Mouse (Mus musculus) right cerebral cortex, postnatal 4 days (tissue): ENCODE data around the gene Pnma5.
A peak's percentile ranks its signal among the peaks of the same experiment; 100 is the strongest.
"Not testable (repeated sequence)": the region's sequence is repeated elsewhere in the genome, so short reads cannot be mapped to it uniquely, and the experiment has no call there.

Experiments used
- DNase-seq: peaks from one replicate; pipeline ENCODE4 v3.0.0-alpha.2; 2022

Gene Pnma5

DNA sequence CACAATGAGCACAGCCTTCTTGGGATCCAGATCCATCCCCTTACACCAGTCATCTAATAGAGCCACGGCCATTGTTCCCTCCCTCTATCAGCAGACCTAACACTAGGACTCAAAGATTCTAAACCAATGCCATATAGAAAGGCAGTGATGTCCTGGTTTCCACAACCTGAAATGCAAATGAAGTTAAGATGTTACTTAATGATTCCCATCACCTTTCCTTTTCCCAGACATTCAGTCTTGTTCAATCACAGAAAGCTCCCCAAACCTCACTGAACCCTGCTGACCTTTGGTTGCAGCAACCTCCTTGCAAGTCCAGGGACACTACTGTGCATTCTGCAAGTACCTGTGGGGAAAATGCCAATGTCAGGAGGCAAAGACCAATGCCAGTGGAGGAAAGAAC lies at the start of gene Pnma5:
Gene Pnma5 (minus strand): TSS at position 101 of the 400 bp plus-strand sequence.
- DNase-seq, result no peak

DNA sequence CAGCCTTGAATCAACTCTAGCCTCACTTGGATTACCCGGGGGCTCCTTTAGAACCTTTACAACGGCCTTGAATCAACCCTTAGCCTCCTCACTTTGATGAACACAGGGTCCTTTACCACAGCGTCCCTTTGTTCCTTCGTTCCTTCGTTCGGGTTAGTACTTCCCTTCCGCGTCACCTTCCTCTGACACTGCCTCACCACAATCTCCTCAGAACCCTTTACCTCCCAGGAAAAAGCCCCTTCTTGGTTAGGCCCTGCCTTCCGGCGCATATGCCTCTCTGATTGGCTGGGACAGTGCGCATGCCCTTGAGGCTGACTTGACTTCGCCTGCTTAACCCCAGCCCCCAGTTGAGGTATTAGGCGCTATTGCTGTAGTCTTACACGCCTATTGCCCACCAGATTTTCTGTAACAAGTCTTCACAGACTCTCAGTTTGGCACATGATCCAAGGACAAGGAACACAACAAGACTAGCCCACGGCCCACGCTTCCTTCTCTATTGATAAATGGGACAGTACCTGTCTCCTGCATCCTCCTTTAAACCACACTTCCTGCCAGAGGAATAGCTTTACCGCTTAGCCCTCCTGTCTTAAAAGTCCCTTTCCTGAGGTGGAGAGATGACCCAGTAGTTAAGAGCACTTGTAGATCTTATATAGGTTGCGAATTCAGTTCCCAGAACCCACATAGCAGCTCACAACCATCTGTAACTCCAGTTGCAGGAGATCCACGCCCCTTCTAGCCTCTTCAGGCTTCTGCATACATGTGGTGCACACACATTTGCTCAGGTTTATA lies 45.6 kb upstream of the Pnma5 start, which contains the start of gene Xlr4a:
Gene Xlr4a (minus strand): TSS at position 212 of the 789 bp plus-strand sequence.
- DNase-seq, result not testable (repeated sequence)

DNA sequence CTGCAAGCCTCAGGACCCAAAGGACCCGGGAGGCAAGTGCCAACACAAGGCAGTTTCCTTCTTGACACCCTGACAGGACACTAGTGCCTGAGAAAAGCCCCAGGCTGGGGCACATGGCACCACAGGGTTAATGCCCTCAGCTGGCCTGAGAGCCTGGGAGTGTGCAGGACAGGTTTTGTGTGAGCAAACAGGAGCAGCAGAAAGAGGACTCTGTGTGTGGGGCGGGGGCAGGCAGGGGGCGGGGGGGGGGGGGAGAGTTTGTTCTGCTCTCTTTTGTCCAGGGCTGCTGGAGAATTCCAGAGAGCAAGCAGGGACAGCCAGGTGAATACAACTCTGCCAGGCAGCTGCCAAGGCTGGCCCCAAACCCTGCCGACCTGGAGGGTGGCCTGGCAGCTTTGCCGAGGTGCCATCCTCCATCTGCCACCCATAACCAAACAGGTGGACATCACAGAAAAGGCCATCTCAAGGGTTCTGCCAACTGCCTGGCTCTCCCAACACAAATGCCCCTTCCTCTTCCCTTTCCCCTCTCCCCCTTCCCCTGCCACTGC lies 29.9 kb upstream of the Pnma5 start:
- DNase-seq, result not testable (repeated sequence)

DNA sequence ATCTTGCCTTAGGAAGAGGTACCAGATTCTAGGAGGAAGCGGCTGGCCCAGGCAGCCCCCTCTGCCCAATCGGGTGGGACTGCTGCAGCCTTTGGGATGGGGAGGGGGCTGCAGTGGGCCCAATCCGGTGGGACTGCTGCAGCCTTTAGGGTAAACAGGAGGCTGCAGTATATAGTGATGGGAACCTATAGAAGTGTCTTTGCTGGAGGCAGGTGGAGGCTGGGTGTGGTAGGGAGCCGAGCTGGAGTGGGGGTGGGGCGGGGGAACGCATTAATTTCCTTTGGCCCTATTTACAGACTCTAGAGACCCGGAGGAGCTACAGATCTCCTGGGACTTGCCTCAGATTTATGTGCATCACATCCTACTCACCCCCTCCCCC lies 27.5 kb upstream of the Pnma5 start, which contains the start of gene Pnma3:
Gene Pnma3 (plus strand): TSS at position 373 of the 379 bp plus-strand sequence.
- peak; percentile 15 for DNase-seq

GRCm38 (mm10) chrX:73063512-73064414 lies 26.9 kb upstream of the Pnma5 start:
- DNase-seq, result peak; percentile 49

GRCm38 (mm10) chrX:73062323-73062722 lies 25.4 kb upstream of the Pnma5 start:
- DNase-seq, result no peak

- DNase-seq, result no peak
These were observed 24.6 kb upstream of the Pnma5 start for GRCm38 (mm10) chrX:73061528-73061927.

- DNase-seq, result peak; percentile 96
These were observed 17.1 kb upstream of the Pnma5 start for GRCm38 (mm10) chrX:73053860-73054563.

GRCm38 (mm10) chrX:73039666-73040065 lies 2.8 kb upstream of the Pnma5 start:
- DNase-seq, result no peak

GRCm38 (mm10) chrX:73038831-73039230 lies 1.9 kb upstream of the Pnma5 start:
- no peak for DNase-seq

- DNase-seq, result no peak
These were observed 24.1 kb downstream of the Pnma5 start for GRCm38 (mm10) chrX:73012846-73013245.

DNA sequence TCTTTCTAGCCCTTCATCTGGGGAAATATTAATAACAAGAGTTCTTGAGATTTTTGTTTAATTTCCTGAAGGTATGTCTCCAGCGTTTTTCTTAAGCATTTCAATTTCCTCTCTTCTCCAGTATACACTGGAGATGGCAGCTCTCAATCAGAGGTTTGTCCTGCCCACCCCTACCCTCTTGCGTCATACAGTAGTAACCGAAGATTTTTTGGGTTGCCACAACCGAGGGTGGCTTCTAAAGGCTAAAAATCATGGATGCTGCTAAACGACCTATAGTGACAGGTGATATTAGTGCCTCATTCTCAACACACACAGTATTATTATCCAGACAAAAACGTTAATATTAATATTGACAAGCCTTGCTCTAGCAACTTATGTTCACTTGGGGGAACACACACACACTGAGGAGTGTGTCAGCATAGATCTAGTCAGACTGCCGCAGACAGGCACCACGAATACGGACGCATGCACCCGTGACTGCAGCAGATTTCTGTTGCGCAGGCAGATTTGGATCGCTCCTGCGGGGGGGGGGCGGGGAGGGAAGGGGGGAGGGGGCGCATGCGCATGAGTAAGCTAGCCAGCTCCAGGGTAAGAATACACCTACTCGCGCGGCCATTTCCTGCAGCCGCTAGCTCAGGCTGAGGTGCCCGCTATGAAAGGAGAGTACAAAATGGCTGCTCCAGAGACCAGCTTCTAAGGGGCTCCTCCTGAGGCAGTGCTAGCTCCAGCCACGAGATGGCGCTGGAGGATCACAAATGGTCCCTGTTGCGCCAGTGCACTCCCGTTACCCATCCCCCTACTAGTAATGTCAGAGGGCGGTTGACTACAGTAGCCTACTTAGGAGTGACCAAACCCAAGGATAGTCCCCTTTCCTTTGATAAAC lies 29.1 kb downstream of the Pnma5 start:
- DNase-seq, result peak; percentile 89

- DNase-seq, result no peak
These were observed 31.2 kb downstream of the Pnma5 start for GRCm38 (mm10) chrX:73005678-73006077.

- no peak for DNase-seq
These were observed 33.8 kb downstream of the Pnma5 start for GRCm38 (mm10) chrX:73003110-73003509.

- DNase-seq, result no peak
These were observed 41.4 kb downstream of the Pnma5 start for GRCm38 (mm10) chrX:72995542-72995941.

- no peak for DNase-seq
These were observed 44.5 kb downstream of the Pnma5 start for GRCm38 (mm10) chrX:72992291-72992919.

DNA sequence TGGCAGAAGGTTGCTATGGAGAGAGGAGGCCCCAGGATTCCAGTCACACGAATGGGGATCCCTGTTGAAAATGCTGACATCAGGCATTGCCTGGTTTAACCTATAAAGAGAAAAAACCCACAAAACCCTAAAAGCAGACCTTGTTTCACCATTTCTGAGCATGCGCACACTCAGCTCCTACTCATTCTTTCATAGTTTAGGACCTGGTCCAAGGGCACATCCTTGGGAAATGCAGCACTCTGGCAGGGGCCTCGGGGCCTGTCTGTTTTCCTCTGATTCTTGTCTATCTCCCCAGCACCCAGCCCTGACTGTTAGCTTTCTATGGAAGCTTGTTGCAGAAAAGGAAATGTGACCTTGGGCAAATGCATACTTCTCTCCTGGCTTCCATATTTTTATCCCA lies 46.3 kb downstream of the Pnma5 start:
- no peak for DNase-seq

DNA sequence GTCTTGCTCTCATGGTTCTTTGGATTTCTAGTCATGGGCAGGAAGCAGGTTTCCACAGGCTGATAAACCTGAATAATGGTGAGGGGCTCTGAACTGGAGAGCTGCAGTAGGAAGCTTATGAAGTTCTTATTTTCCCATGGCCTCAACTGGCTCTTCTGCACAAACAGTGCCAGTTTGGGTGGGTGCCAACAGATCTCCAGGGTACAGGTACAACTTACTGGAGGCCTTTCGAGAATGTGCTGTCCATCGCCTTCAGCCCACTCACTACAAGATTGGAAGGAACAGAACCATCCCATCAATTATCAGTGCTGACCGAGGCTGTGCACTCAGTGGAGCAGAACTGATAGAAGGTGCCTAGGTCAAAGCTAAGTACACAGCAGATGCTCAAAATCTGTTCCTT lies 48.5 kb downstream of the Pnma5 start:
- DNase-seq, result no peak

DNA sequence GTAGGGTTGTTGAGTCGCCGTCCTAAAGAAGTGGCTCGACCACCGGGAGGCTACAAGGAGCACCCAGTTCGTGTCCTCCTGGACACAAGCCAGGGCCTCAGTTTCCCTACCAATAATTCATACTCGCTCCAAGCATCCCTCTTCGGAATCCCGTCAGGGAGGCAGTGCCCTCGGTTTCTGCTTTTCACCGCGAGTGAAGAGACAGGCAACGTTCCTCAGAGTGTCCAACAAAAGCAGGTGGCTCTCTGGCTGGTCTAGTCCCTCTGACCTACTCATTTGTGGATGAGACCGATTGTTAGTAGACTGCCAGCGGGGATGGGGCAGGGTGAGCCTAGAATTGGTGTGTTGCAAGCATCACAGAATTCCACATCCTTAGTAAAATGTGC lies 49.4 kb downstream of the Pnma5 start:
- no peak for DNase-seq

DNA sequence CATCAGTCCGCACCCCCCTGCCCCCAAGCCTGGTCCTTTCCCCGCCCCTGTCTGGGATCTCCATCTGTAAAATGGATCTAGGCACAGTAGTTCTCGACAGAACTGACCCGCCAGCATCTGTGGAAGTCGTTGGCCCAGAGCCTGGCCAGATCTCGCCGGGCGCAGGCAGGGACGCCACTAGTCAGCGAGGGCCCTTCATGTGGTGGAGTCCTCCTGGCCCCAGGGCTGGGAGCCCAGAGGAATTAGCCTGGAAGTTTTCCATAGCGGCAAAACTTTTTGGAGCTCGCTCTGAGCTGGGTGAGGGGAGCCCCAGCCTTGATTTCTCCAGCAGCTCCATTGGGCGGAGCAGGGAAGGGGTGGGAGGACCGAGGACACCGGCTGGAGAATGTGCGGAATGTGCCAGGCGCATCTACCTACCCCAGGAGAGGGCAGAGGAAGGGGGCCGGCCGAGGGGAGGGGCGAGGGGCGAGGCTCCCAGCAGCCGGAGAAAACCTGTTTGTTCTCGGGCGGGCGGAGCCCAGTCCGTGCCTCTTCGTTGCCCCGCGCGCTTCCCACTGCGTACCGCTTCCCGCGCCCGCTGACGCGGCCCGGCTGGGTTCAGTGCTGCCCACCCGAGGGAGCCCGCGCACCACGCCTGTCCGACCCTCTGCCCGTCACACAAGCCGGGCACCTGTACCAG lies 49.9 kb downstream of the Pnma5 start, which contains the start of gene Zfp185:
Gene Zfp185 (plus strand): TSS at position 499 of the 679 bp plus-strand sequence.
- peak; percentile 14 for DNase-seq
